8 mouse cellular contexts compared by ENCODE assay signal in genomic region chr17:17600804-17601252, GRCm38 (mm10). TPM values are rescaled to one million over a fixed set of nuclear protein-coding genes. Genes with fewer than 3 reads are reported as not detected.
DNase-seq lines count a peak whose midpoint lies in the region; ATAC-seq lines count a peak whose summit lies in the region.

No protein-coding gene starts in this region.

- H3K27ac ChIP-seq in limb, embryonic 15.5 days = 0 out of 2 replicates have a peak overlapping the region, but pooled peaks have one; percentile 0

- DNase-seq in frontal cortex, postnatal 10 days (ENCODE audit: low spot score in 2 of 2) = no peak
- peak; percentile 100 for DNase-seq in adipocyte (ENCODE audit: low spot score)
- DNase-seq in fibroblast of lung, adult 2 months (ENCODE audit: low read depth) = peak; percentile 99
- DNase-seq in induced T-regulatory cell, adult 2 months (ENCODE audit: low read depth) = peak; percentile 63
- peak; percentile 68 to 72 for DNase-seq in right cerebral cortex, postnatal 10 days (ENCODE audit: low spot score in 2 of 2)
- no peak for DNase-seq in embryo, embryonic 9.5 days (ENCODE audit: extremely low spot score)

- no peaks in the 10 kb centered on the region for H3K9me3 ChIP-seq in limb, embryonic 15.5 days

- peaks cover 8% of the 10 kb centered on the region for H3K4me1 ChIP-seq in limb, embryonic 15.5 days

- H3K9ac ChIP-seq in limb, embryonic 15.5 days = no peak overlapping the region

- peak; percentile 74; the same call in 1 of the 2 replicates for ATAC-seq in frontal cortex, adult (ENCODE audit: low TSS enrichment)
- ATAC-seq in limb, embryonic 15.5 days (ENCODE audit: insufficient number of reproducible peaks, low FRiP score, low TSS enrichment, low read depth) = peak; percentile 82

- H3K27me3 ChIP-seq in limb, embryonic 15.5 days = no peaks in the 10 kb centered on the region

- H3K4me2 ChIP-seq in limb, embryonic 15.5 days = no peak overlapping the region

- H3K4me3 ChIP-seq in limb, embryonic 15.5 days = no peak overlapping the region

- no peaks in the 10 kb centered on the region for H3K36me3 ChIP-seq in limb, embryonic 15.5 days

- WGBS in limb, embryonic 15.5 days = 17% methylated on average over 3 of the region's 3 CpGs

RNA-seq across cellular contexts. Expression of gene Lnpep, which starts 24.0 kb away (rescaled TPM):
- 9.7 and 10.8 TPM in 2 replicates for polyA plus RNA-seq in limb, embryonic 15.5 days (2015; fragmentation: Nextera tagmentation; extraction: Ambion mirVana)

Comparison
In these comparisons a context has a peak if more than half of its experiments do, and no peak if none do; other contexts are left out.
1. DNase-seq: peak in adipocyte (single experiment), fibroblast of lung, adult 2 months (single experiment), induced T-regulatory cell, adult 2 months (single experiment) and right cerebral cortex, postnatal 10 days (2 of 2); none in frontal cortex, postnatal 10 days (0 of 2) and embryo, embryonic 9.5 days (single experiment).